Mouse (Mus musculus) E14TG2a.4 (cell line): ENCODE results near the gene Sult6b1.

Source experiments
- CTCF ChIP-seq: conservative IDR thresholded peaks from 2 replicates; pipeline ENCODE4 v1.5.1; 2014; ENCODE audit warnings: low read length
- NANOG ChIP-seq: IDR thresholded peaks from 2 replicates; pipeline ENCODE4 v1.6.1; 2014; ENCODE audit warnings: borderline replicate concordance, low read length, mixed read lengths
- POU5F1 ChIP-seq: IDR thresholded peaks from 2 replicates; pipeline ENCODE4 v1.6.1; 2014; ENCODE audit warnings: low read length, borderline replicate concordance

DNA sequence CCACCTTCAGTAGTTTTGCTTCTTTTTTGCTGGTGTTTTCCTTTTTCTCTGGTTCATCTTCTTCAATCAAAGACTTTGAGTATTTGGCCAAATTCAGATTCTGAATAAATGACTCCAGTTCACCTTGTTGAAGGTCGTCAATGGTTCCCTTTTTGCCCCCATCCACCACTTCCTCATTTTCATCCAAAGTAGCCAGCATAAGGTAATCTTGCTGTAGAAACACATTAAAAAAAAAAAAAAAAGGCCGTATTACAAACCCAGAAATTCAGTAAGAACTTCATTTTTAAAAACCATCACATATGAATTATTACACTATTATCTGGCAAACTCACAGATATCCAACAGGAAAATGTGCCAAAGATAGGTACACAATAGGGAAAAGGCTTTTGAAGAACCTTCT is 29.1 kb upstream of the Sult6b1 start:
- TF ChIP-seq CTCF (no peak), NANOG (no peak), POU5F1 (no peak)
